Mouse (Mus musculus) kidney, postnatal 0 days (tissue): ENCODE measurements at regions not wholly inside any gene's neighbourhood (a gene's known extent, or its start where the extent isn't known, plus 50 kb on each side); places are given as distances from the start of the nearest gene placed in this dataset.

Experiments
- ATAC-seq: fragments of 200-750 bp; cut with Nextera tagmentation; replicated peaks from 2 replicates; pipeline ENCODE4 v1.8.0; 2017; ENCODE audit warnings: low read depth, moderate number of reproducible peaks, moderate TSS enrichment, moderate library complexity; ENCODE audit not compliant: low FRiP score
- DNase-seq: peaks from one replicate; pipeline ENCODE4 v3.0.0-alpha.2; 2016; ENCODE audit warnings: low spot score
- H3K27ac ChIP-seq: fragments of 300-500 bp; sonication (generic); 2 replicates; pipeline ENCODE4 v1.5.1; 2014; ENCODE audit warnings: mild to moderate bottlenecking
- H3K27me3 ChIP-seq: fragments of 300-500 bp; sonication (generic); 2 replicates; pipeline ENCODE4 v1.6.1; 2014; ENCODE audit warnings: low read length, mixed read lengths; ENCODE audit not compliant: insufficient read depth
- H3K36me3 ChIP-seq: fragments of 300-500 bp; sonication (generic); 2 replicates; pipeline ENCODE4 v1.6.1; 2014; ENCODE audit warnings: low read length, mixed read lengths; ENCODE audit not compliant: insufficient read depth
- H3K4me1 ChIP-seq: fragments of 300-500 bp; sonication (generic); replicated peaks from 2 replicates; pipeline ENCODE4 v1.6.1; 2014; ENCODE audit warnings: antibody characterized with exemption, low read length, mixed read lengths; ENCODE audit not compliant: insufficient read depth
- H3K4me2 ChIP-seq: fragments of 300-500 bp; sonication (generic); 2 replicates; pipeline ENCODE4 v1.6.1; 2014; ENCODE audit warnings: mild to moderate bottlenecking, low read length, moderate library complexity, mixed read lengths
- H3K4me3 ChIP-seq: fragments of 300-500 bp; sonication (generic); replicated peaks from 2 replicates; pipeline ENCODE4 v1.5.1; 2014; ENCODE audit warnings: low read depth, low read length
- H3K9ac ChIP-seq: fragments of 300-500 bp; sonication (generic); 2 replicates; pipeline ENCODE4 v1.6.1; 2014; ENCODE audit warnings: low read depth, low read length
- H3K9me3 ChIP-seq: fragments of 300-500 bp; sonication (generic); replicated peaks from 2 replicates; pipeline ENCODE4 v1.6.1; 2016; ENCODE audit warnings: low read length, inconsistent platforms, mixed read lengths
- CTCF ChIP-seq: IDR thresholded peaks from 2 replicates; pipeline ENCODE4 v1.5.1; 2016; ENCODE audit warnings: antibody characterized with exemption, low read depth, mild to moderate bottlenecking, moderate library complexity
- WGBS: fragments of 180-500 bp; shearing (Covaris S2); extraction: QIAGEN DNeasy Blood & Tissue Kit; methylation state at CpG from one replicate; pipeline ENCODE4 v1.1.7; 2014; 5-methylcytosine and 5-hydroxymethylcytosine counted together

- no peak for DNase-seq
- Histone ChIP-seq H3K4me2 (no peak overlapping the region), H3K4me1 (no peaks in the 10 kb centered on the region), H3K36me3 (no peaks in the 10 kb centered on the region), H3K9me3 (no peaks in the 10 kb centered on the region), H3K27ac (no peak overlapping the region), H3K27me3 (no peaks in the 10 kb centered on the region), H3K9ac (no peak overlapping the region), H3K4me3 (no peak overlapping the region)
- WGBS = 87% methylated on average over 6 of the region's 6 CpGs
- TF ChIP-seq CTCF = no peak
- no peak for ATAC-seq
Observed at GRCm38 (mm10) chr7:111214226-111214906, 131.5 kb upstream of the Eif4g2 start.

- TF ChIP-seq CTCF = no peak
- 77% methylated on average over 5 of the region's 5 CpGs for WGBS
- Histone ChIP-seq H3K4me1 (no peaks in the 10 kb centered on the region), H3K27ac (no peak overlapping the region), H3K4me2 (no peak overlapping the region), H3K27me3 (no peaks in the 10 kb centered on the region), H3K9me3 (no peaks in the 10 kb centered on the region), H3K9ac (no peak overlapping the region), H3K4me3 (no peak overlapping the region), H3K36me3 (no peaks in the 10 kb centered on the region)
- DNase-seq (no peak), ATAC-seq (no peak)
Observed at GRCm38 (mm10) chr7:111212188-111212587, 129.4 kb upstream of the Eif4g2 start.

DNA sequence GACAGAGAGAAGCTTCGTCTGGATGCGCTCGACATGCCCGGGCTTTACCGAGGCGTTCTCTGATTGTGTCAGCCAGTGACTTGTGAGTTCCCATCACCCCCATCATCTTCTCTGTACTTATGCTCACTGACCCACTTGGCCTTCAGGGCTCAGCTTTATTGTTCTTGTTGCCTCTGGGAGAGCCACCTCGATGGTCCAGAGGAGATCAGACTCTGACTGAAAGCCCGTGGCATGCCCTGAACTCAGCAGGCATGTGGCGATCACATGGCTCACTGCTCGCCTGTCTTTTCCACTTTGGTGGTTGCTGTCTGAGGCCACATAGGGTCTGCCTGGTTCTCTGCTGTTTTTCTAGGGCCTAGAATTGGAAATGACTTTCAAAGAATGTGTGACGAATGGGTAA is 128.8 kb upstream of the Eif4g2 start:
- Histone ChIP-seq H3K9me3 (no peaks in the 10 kb centered on the region), H3K4me3 (no peak overlapping the region), H3K36me3 (no peaks in the 10 kb centered on the region), H3K27ac (no peak overlapping the region), H3K4me1 (no peaks in the 10 kb centered on the region), H3K27me3 (no peaks in the 10 kb centered on the region), H3K9ac (no peak overlapping the region), H3K4me2 (no peak overlapping the region)
- ATAC-seq = no peak
- WGBS = 73% methylated on average over 11 of the region's 11 CpGs
- no peak for TF ChIP-seq CTCF
- DNase-seq = no peak

GRCm38 (mm10) chr7:111210282-111210681 is 127.5 kb upstream of the Eif4g2 start:
- Histone ChIP-seq H3K27me3 (no peaks in the 10 kb centered on the region), H3K4me3 (no peak overlapping the region), H3K9ac (no peak overlapping the region), H3K27ac (no peak overlapping the region), H3K36me3 (no peaks in the 10 kb centered on the region), H3K9me3 (no peaks in the 10 kb centered on the region), H3K4me1 (no peaks in the 10 kb centered on the region), H3K4me2 (no peak overlapping the region)
- ATAC-seq (no peak), DNase-seq (no peak)
- no peak for TF ChIP-seq CTCF
- WGBS = 84% methylated on average over 8 of the region's 8 CpGs

DNA sequence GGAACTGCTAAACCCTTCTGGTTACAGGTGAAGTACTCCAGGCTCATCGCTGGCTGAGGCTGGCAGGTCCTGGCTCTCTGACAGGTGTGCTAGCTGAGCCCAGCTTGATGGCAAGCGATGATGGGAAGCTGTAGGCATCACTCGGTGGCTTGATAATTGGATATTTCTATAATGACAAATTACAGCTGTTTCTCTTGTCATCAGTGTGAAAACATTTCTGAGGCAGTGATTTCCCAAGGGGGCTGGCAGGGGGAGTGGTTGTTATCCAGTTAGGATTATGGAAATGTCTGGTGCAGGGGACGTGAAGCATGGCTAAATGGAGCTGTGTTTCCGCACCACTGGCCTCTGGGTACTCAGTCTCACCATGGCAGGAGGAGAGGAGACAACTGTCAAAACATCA is 123.0 kb upstream of the Eif4g2 start:
- Histone ChIP-seq H3K4me1 (no peaks in the 10 kb centered on the region), H3K27ac (no peak overlapping the region), H3K27me3 (no peaks in the 10 kb centered on the region), H3K4me2 (no peak overlapping the region), H3K9me3 (no peaks in the 10 kb centered on the region), H3K4me3 (no peak overlapping the region), H3K36me3 (no peaks in the 10 kb centered on the region), H3K9ac (no peak overlapping the region)
- no peak for TF ChIP-seq CTCF
- DNase-seq (no peak), ATAC-seq (no peak)
- WGBS = 59% methylated on average over 5 of the region's 5 CpGs

DNA sequence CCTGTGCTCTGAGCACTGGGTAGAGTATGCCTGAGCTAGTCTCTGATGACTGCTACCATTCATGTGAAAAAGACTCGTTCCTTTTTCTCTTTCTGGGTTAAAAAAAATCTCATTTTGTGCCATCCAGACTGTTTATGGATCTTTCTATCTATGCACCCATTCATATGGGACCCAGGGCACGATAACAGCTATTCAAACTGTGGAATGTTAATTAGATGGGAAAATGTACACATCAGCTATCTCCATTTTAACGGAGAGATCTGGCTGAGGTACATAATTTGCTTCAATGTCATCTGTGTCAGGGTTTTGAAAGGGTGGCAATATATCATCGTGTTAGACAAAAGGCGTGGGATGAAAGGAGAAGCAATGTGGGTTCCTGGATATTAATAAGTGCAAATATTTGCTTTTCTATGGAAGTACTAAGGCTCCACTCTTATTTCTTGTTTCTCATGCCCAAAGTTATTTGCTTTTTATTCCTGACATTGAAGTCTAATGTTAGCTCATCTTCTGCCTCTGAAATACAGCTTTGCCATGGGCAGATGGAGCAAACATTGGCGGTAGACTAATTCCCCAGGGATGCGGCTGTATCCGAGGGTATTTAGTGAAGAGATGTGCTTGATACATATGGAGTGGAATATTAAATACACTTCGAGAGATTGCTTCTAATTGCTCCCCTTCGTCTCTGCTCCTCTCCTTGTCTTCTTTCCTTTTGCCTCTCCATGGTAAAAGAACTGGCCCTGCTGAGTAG is 116.0 kb upstream of the Eif4g2 start:
- Histone ChIP-seq H3K36me3 (no peaks in the 10 kb centered on the region), H3K9ac (no peak overlapping the region), H3K4me3 (no peak overlapping the region), H3K9me3 (no peaks in the 10 kb centered on the region), H3K27ac (no peak overlapping the region), H3K27me3 (no peaks in the 10 kb centered on the region), H3K4me2 (no peak overlapping the region), H3K4me1 (no peaks in the 10 kb centered on the region)
- DNase-seq = no peak
- WGBS = 83% methylated on average over 10 of the region's 10 CpGs
- no peak for TF ChIP-seq CTCF
- no peak for ATAC-seq
